In the genomic region with DNA sequence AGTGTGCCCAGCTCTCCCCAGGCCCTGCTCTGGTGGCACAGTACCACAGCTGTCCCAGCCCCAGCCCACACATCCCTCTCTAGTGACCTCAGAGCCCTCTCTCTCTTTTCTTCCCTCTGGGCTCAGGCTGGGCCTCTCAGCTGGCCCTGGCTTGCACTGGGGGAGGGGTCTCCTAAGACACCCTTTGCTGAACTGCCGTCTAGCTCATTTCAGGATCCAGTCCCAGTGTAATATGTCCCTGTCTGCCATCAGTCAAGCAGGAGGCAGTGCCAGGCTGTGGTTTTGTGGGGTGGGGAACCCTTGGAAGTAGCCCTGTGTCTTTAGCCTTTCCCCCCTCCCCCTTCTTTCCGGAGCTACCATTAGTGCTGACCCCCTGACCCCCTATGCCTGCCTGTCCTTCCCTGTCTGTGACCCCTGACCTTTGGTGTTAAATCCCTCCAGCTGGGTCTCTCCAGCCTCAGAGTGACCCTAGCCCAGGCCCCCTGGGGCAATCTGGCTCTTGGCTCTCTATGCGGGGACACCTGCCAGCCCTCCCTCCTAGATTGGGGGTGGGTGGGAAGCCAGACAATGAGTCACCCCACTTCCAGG, we compare ENCODE assay signal across 7 mouse cellular contexts. TPM values are rescaled to one million over a fixed set of nuclear protein-coding genes. Genes with fewer than 3 reads are reported as not detected.
DNase-seq lines count a peak whose midpoint lies in the region; ATAC-seq and TF ChIP-seq lines count a peak whose summit lies in the region.

No protein-coding gene starts in this region.

- H3K4me1 ChIP-seq in spleen, adult 2 months (ENCODE audit: control insufficient read depth, insufficient read depth, insufficient read length), result no peaks in the 10 kb centered on the region; the same call in 1 of the 2 replicates
- peaks cover 36% of the 10 kb centered on the region for H3K4me1 ChIP-seq in forebrain, postnatal 0 days (ENCODE audit: insufficient read depth)
- H3K4me1 ChIP-seq in liver, embryonic 14.5 days (replicated peaks; ENCODE audit: control insufficient read depth in 2 of 2, insufficient read depth in 2 of 2, low read length in 1 of 2), result no peaks in the 10 kb centered on the region; a peak in 1 of 4 replicates

- H3K36me3 ChIP-seq in spleen, adult 2 months (ENCODE audit: control insufficient read depth, insufficient read depth, low read length), result no peaks in the 10 kb centered on the region
- H3K36me3 ChIP-seq in forebrain, postnatal 0 days (ENCODE audit: insufficient read depth), result no peaks in the 10 kb centered on the region
- no peaks in the 10 kb centered on the region for H3K36me3 ChIP-seq in liver, embryonic 14.5 days (replicated peaks; ENCODE audit: control insufficient read depth, insufficient read depth, low read depth)

- H3K9me3 ChIP-seq in forebrain, postnatal 0 days (ENCODE audit: low read length), result no peaks in the 10 kb centered on the region
- H3K9me3 ChIP-seq in liver, embryonic 14.5 days (ENCODE audit: control insufficient read depth, low read length), result no peaks in the 10 kb centered on the region

- no peak for TF ChIP-seq CTCF in spleen, adult 2 months (IDR thresholded peaks at IDR 0.05; ENCODE audit: extremely low read depth, insufficient read depth, insufficient read length, insufficient replicate concordance)
- no peak for TF ChIP-seq CTCF in forebrain, postnatal 0 days (IDR thresholded peaks at IDR 0.05; ENCODE audit: low read depth)
- no peak for TF ChIP-seq CTCF in liver, embryonic 14.5 days (IDR thresholded peaks at IDR 0.05; ENCODE audit: low read depth)

- peak overlapping the region; percentile 79 for H3K4me2 ChIP-seq in forebrain, postnatal 0 days (ENCODE audit: low read depth)
- H3K4me2 ChIP-seq in liver, embryonic 14.5 days (ENCODE audit: low read depth), result peak overlapping the region; percentile 61

- no peak for DNase-seq in spleen, adult 2 months (ENCODE audit: low read depth in 1 of 2, low spot score in 2 of 2)
- DNase-seq in spleen, postnatal 14 days (ENCODE audit: low spot score in 2 of 2), result no peak
- DNase-seq in forebrain, postnatal 0 days, result no peak
- DNase-seq in liver, embryonic 14.5 days (ENCODE audit: low read depth in 3 of 3, low spot score in 3 of 3), result no peak
- DNase-seq in yolk sac, embryonic 10.5 days (ENCODE audit: low spot score), result peak; percentile 82
- DNase-seq in adrenal gland, adult 18-20 months (ENCODE audit: low spot score in 2 of 2), result no peak
- no peak for DNase-seq in left cerebral cortex, adult 9 months (ENCODE audit: low spot score in 2 of 2)

- H3K9ac ChIP-seq in forebrain, postnatal 0 days, result peak overlapping the region; percentile 76
- H3K9ac ChIP-seq in liver, embryonic 14.5 days (replicated peaks), result no peak overlapping the region

- TF ChIP-seq EP300 in liver, embryonic 14.5 days (IDR thresholded peaks at IDR 0.05; ENCODE audit: low read depth), result no peak

- H3K4me3 ChIP-seq in spleen, adult 2 months (ENCODE audit: extremely low read depth, insufficient read depth, insufficient read length), result no peak overlapping the region
- H3K4me3 ChIP-seq in forebrain, postnatal 0 days (ENCODE audit: low read depth, low read length), result peak overlapping the region; percentile 85
- H3K4me3 ChIP-seq in liver, embryonic 14.5 days (ENCODE audit: insufficient read depth in 1 of 2, low read depth in 2 of 2, low read length in 2 of 2), result peak overlapping the region in 1 of 2 experiments; percentile 0; a peak in 1 of 4 replicates

- WGBS in spleen, adult 2 months, result 66% methylated on average over 3 of the region's 3 CpGs
- 8% methylated on average over 3 of the region's 3 CpGs for WGBS in forebrain, postnatal 0 days
- WGBS in liver, embryonic 14.5 days (ENCODE audit: insufficient replicate concordance), result 51% methylated on average over 3 of the region's 3 CpGs

- 0 out of 2 replicates have a peak overlapping the region, but pooled peaks have one; percentile 4 for H3K27ac ChIP-seq in spleen, adult 2 months (ENCODE audit: insufficient read depth, low read length)
- H3K27ac ChIP-seq in forebrain, postnatal 0 days (ENCODE audit: low read depth, low read length), result peak overlapping the region; percentile 57
- no peak overlapping the region for H3K27ac ChIP-seq in liver, embryonic 14.5 days

- TF ChIP-seq POLR2A in spleen, adult 2 months (IDR thresholded peaks at IDR 0.05; ENCODE audit: low read depth, low read length), result no peak

- peaks cover 12% of the 10 kb centered on the region for H3K27me3 ChIP-seq in spleen, adult 2 months (ENCODE audit: control insufficient read depth, insufficient read depth, low read length)
- no peaks in the 10 kb centered on the region for H3K27me3 ChIP-seq in forebrain, postnatal 0 days (ENCODE audit: insufficient read depth, low read length)
- peaks cover 46% of the 10 kb centered on the region for H3K27me3 ChIP-seq in liver, embryonic 14.5 days (ENCODE audit: control insufficient read depth, insufficient read depth, low read length)

- peak; percentile 4; the same call in 1 of the 2 replicates for ATAC-seq in forebrain, postnatal 0 days
- no peak for ATAC-seq in liver, embryonic 14.5 days (ENCODE audit: insufficient read depth)

RNA-seq across cellular contexts. Expression of a gene that starts 1.7 kb away (rescaled TPM):
- 11.9 and 14.1 TPM in 2 replicates for polyA plus RNA-seq in spleen, adult 2 months (2012; rRNA removed)
- 13.3 and 15.2 TPM in 2 replicates for total RNA-seq in forebrain, postnatal 0 days (2014; rRNA removed)
- polyA plus RNA-seq in forebrain, postnatal 0 days (2015; fragmentation: Nextera tagmentation; extraction: Ambion mirVana), result 7.1 and 11.6 TPM in 2 replicates
- 2.8 and 3.4 TPM in 2 replicates for polyA plus RNA-seq in liver, embryonic 14.5 days (2012; rRNA removed)
- 1.7 and 2.7 TPM in 2 replicates for polyA plus RNA-seq in liver, embryonic 14.5 days (2014; fragmentation: Nextera tagmentation; extraction: Ambion mirVana)
- total RNA-seq in adrenal gland, adult 18-20 months (2021), result 10 to 100 TPM; 11.3 to 11.5 TPM

RNA-seq across cellular contexts. Expression of a gene that starts 28.6 kb away (rescaled TPM):
- 8.2 and 9.5 TPM in 2 replicates for polyA plus RNA-seq in spleen, adult 2 months (2012; rRNA removed)
- 52.2 and 54.5 TPM in 2 replicates for total RNA-seq in forebrain, postnatal 0 days (2014; rRNA removed)
- polyA plus RNA-seq in forebrain, postnatal 0 days (2015; fragmentation: Nextera tagmentation; extraction: Ambion mirVana), result 138 and 161 TPM in 2 replicates
- polyA plus RNA-seq in liver, embryonic 14.5 days (2012; rRNA removed), result 24.1 and 41.3 TPM in 2 replicates
- polyA plus RNA-seq in liver, embryonic 14.5 days (2014; fragmentation: Nextera tagmentation; extraction: Ambion mirVana), result 64.4 and 68.0 TPM in 2 replicates
- total RNA-seq in adrenal gland, adult 18-20 months (2021), result 100 to 1,000 TPM; 117 to 118 TPM

RNA-seq across cellular contexts. Expression of a gene that starts 36.6 kb away (rescaled TPM):
- polyA plus RNA-seq in spleen, adult 2 months (2012; rRNA removed), result 5.6 and 8.7 TPM in 2 replicates
- 9.1 and 10.2 TPM in 2 replicates for total RNA-seq in forebrain, postnatal 0 days (2014; rRNA removed)
- 6.4 and 8.0 TPM in 2 replicates for polyA plus RNA-seq in forebrain, postnatal 0 days (2015; fragmentation: Nextera tagmentation; extraction: Ambion mirVana)
- 5.4 and 6.9 TPM in 2 replicates for polyA plus RNA-seq in liver, embryonic 14.5 days (2012; rRNA removed)
- polyA plus RNA-seq in liver, embryonic 14.5 days (2014; fragmentation: Nextera tagmentation; extraction: Ambion mirVana), result 4.6 and 4.8 TPM in 2 replicates
- total RNA-seq in adrenal gland, adult 18-20 months (2021), result 1 to 10 TPM; 5.1 to 5.7 TPM

RNA-seq across cellular contexts. Expression of a gene that starts 43.5 kb away (rescaled TPM):
- 23.6 and 31.3 TPM in 2 replicates for polyA plus RNA-seq in spleen, adult 2 months (2012; rRNA removed)
- total RNA-seq in forebrain, postnatal 0 days (2014; rRNA removed), result 5.5 and 6.5 TPM in 2 replicates
- polyA plus RNA-seq in forebrain, postnatal 0 days (2015; fragmentation: Nextera tagmentation; extraction: Ambion mirVana), result 3.0 and 3.6 TPM in 2 replicates
- polyA plus RNA-seq in liver, embryonic 14.5 days (2012; rRNA removed), result 2.5 and 2.9 TPM in 2 replicates
- polyA plus RNA-seq in liver, embryonic 14.5 days (2014; fragmentation: Nextera tagmentation; extraction: Ambion mirVana), result 1.2 TPM in 2 replicates
- 10 to 100 TPM; 10.0 to 15.3 TPM for total RNA-seq in adrenal gland, adult 18-20 months (2021)

RNA-seq across cellular contexts. Expression of a gene that starts 43.6 kb away (rescaled TPM):
- polyA plus RNA-seq in spleen, adult 2 months (2012; rRNA removed), result 11.0 and 12.1 TPM in 2 replicates
- 47.2 and 51.5 TPM in 2 replicates for total RNA-seq in forebrain, postnatal 0 days (2014; rRNA removed)
- polyA plus RNA-seq in forebrain, postnatal 0 days (2015; fragmentation: Nextera tagmentation; extraction: Ambion mirVana), result 37.5 and 48.6 TPM in 2 replicates
- polyA plus RNA-seq in liver, embryonic 14.5 days (2012; rRNA removed), result 13.6 and 18.8 TPM in 2 replicates
- polyA plus RNA-seq in liver, embryonic 14.5 days (2014; fragmentation: Nextera tagmentation; extraction: Ambion mirVana), result 34.1 and 37.3 TPM in 2 replicates
- total RNA-seq in adrenal gland, adult 18-20 months (2021), result 100 to 1,000 TPM; 132 to 145 TPM
